In genomic region chr9:46168802-46169201, GRCm38 (mm10) we compare ENCODE assay signal across 26 mouse cellular contexts. TPM values are rescaled to one million over a fixed set of nuclear protein-coding genes. Genes with fewer than 3 reads are reported as not detected.
DNase-seq lines count a peak whose midpoint lies in the region; ATAC-seq and TF ChIP-seq lines count a peak whose summit lies in the region.
"Had no signal": no experiment of that assay in that cellular context is flagged by ENCODE, and none has a peak within 500 bp of the region (broad histone marks: within the 10 kb centered on the region; RNA-seq: fewer than 3 reads in every experiment).

No protein-coding gene starts in this region.

- peak; percentile 86 for DNase-seq in A20 (ENCODE audit: low read depth, low spot score)
- DNase-seq in CD4-positive, CD25-positive, alpha-beta regulatory T cell, adult 2 months (ENCODE audit: low read depth, low spot score): peak; percentile 70
- peak; percentile 27 for DNase-seq in naive thymus-derived CD4-positive, alpha-beta T cell, adult 2 months (ENCODE audit: low read depth)
- DNase-seq in left cerebral cortex, adult 2 months (ENCODE audit: extremely low spot score in 1 of 2, low spot score in 2 of 2): no peak
- no peak for DNase-seq in adrenal gland, postnatal 25 days
- DNase-seq in cerebellum, adult 2 months: no peak
- DNase-seq: adrenal gland, postnatal 14 days; cerebellum, adult 11-12 months; cerebellum, adult 9-10 months; cerebellum, postnatal 14 days; forebrain, postnatal 0 days; gastrocnemius, postnatal 36 days; heart, adult 2 months; heart, postnatal 14 days; heart, postnatal 4 days; kidney, adult 11 months had no signal

- H3K27ac ChIP-seq in left cerebral cortex, adult 2 months: no peak overlapping the region
- H3K27ac ChIP-seq in cerebellum, adult 2 months (ENCODE audit: insufficient read depth, low read length): no peak overlapping the region
- H3K27ac ChIP-seq: forebrain, embryonic 10.5 days; forebrain, embryonic 13.5 days; heart, adult 2 months; heart, embryonic 10.5 days; heart, embryonic 13.5 days; hindbrain, embryonic 14.5 days; hindbrain, postnatal 0 days; intestine, embryonic 15.5 days had no signal

- intact Hi-C loops in left cerebral cortex, adult 2 months (cut with DNase I): no loop called here

- H3K27me3 ChIP-seq in cerebellum, adult 2 months (ENCODE audit: control insufficient read depth, insufficient read depth, low read length): no peaks in the 10 kb centered on the region
- H3K27me3 ChIP-seq: forebrain, embryonic 13.5 days; heart, embryonic 13.5 days; intestine, embryonic 15.5 days had no signal

- no peak for TF ChIP-seq POLR2A in cerebellum, adult 2 months (IDR thresholded peaks at IDR 0.05; ENCODE audit: borderline replicate concordance, insufficient read depth, low read length)

- no peak for TF ChIP-seq CTCF in left cerebral cortex, adult 2 months (IDR thresholded peaks at IDR 0.05)
- TF ChIP-seq CTCF in cerebellum, adult 2 months (IDR thresholded peaks at IDR 0.05; ENCODE audit: borderline replicate concordance, insufficient read depth, low read depth, low read length): no peak

- peak; percentile 33 for ATAC-seq in activated CD4-positive, CD25-positive, alpha-beta regulatory T cell, adult 4 months
- ATAC-seq: forebrain, embryonic 13.5 days; forebrain, postnatal 0 days; hindbrain, postnatal 0 days; intestine, embryonic 15.5 days had no signal

- H3K4me1 ChIP-seq in cerebellum, adult 2 months (ENCODE audit: control insufficient read depth, insufficient read depth, low read length): no peaks in the 10 kb centered on the region
- H3K4me1 ChIP-seq: forebrain, embryonic 13.5 days had no signal

- no peak overlapping the region for H3K4me3 ChIP-seq in left cerebral cortex, adult 2 months
- no peak overlapping the region for H3K4me3 ChIP-seq in cerebellum, adult 2 months (replicated peaks; ENCODE audit: insufficient read depth, low read depth, low read length)
- H3K4me3 ChIP-seq: forebrain, embryonic 10.5 days; forebrain, embryonic 13.5 days; heart, adult 2 months; heart, embryonic 10.5 days; heart, embryonic 13.5 days; intestine, embryonic 15.5 days had no signal

- WGBS in cerebellum, adult 2 months: 93% methylated on average over 4 of the region's 4 CpGs

RNA-seq across cellular contexts. Expression of gene Apoa1, which starts 59.6 kb away (rescaled TPM):
- not detected for polyA plus RNA-seq in activated CD4-positive, CD25-positive, alpha-beta regulatory T cell, adult 4 months (2017; shearing (Covaris generic))
- not detected for total RNA-seq in left cerebral cortex, adult 2 months (2021)
- total RNA-seq in adrenal gland, postnatal 25 days (2021): 0.52 and 119 TPM in 2 replicates
- 2.7 and 3.0 TPM in 2 replicates for polyA plus RNA-seq in cerebellum, adult 2 months (2012; rRNA removed)
- total RNA-seq: granulocyte monocyte progenitor cell, adult 5-6 weeks; heart, adult 2 months had no signal
- polyA plus RNA-seq: C2C12 had no signal

Comparison
In these comparisons a context has a peak if more than half of its experiments do, and no peak if none do; other contexts are left out.
1. DNase-seq: peak in A20 (single experiment), CD4-positive, CD25-positive, alpha-beta regulatory T cell, adult 2 months (single experiment) and naive thymus-derived CD4-positive, alpha-beta T cell, adult 2 months (single experiment); none in left cerebral cortex, adult 2 months (0 of 2), adrenal gland, postnatal 25 days (single experiment) and cerebellum, adult 2 months (0 of 2).